Mouse (Mus musculus): ENCODE data around the gene 4632433K11Rik. TPM values are rescaled to one million over a fixed set of nuclear protein-coding genes. Genes with fewer than 3 reads are reported as not detected.

Gene 4632433K11Rik
- polyA plus RNA-seq, 1 experiment from 2014 or later = not detected

DNA sequence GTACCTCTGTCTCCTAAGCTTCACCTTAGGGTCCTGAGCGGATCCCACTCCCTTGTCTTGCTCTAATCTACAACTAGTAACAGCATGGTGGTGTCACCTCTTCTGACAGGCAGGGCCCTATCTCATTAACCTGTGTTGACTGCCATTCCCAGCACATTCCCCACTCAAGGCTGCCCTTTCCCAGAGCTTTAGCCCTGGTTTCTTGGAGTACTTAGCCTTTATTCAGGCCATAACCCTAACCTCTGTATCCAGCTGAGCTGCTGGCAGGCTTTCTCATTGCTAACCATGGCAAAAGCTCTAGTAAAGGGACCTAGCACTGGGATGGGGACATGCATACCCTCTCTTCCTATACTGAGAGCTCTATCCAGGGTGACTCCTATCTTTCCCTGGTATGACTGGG, 24.7 kb downstream of the 4632433K11Rik start:
- no peak overlapping the region for H3K9ac ChIP-seq
- peaks cover 32% of the 10 kb centered on the region for H3K4me1 ChIP-seq
- ATAC-seq (ENCODE audit: extremely low read depth, insufficient number of reproducible peaks, low FRiP score, low TSS enrichment) = no peak
- H3K27me3 ChIP-seq (replicated peaks) = peaks cover 58% of the 10 kb centered on the region
- 85% methylated on average over 1 of the region's 1 CpGs for WGBS
- no peaks in the 10 kb centered on the region for H3K9me3 ChIP-seq
- H3K4me2 ChIP-seq = no peak overlapping the region
- no peaks in the 10 kb centered on the region for H3K36me3 ChIP-seq
- H3K27ac ChIP-seq (replicated peaks) = no peak overlapping the region
- H3K4me3 ChIP-seq = no peak overlapping the region

- H3K4me3 ChIP-seq = no peak overlapping the region
- H3K27ac ChIP-seq (replicated peaks) = no peak overlapping the region
Observed at GRCm38 (mm10) chr7:5059421-5059820, 25.5 kb downstream of the 4632433K11Rik start.

GRCm38 (mm10) chr7:5060239-5060731, 26.4 kb downstream of the 4632433K11Rik start:
- Histone ChIP-seq H3K27ac (replicated peaks) (peak overlapping the region; percentile 99), H3K9me3 (no peaks in the 10 kb centered on the region), H3K4me2 (peak overlapping the region; percentile 96), H3K9ac (peak overlapping the region; percentile 97), H3K27me3 (replicated peaks) (peaks cover 42% of the 10 kb centered on the region), H3K4me1 (peaks cover 40% of the 10 kb centered on the region), H3K4me3 (peak overlapping the region; percentile 88), H3K36me3 (peaks cover 1% of the 10 kb centered on the region; the same call in 1 of the 2 replicates)
- no peak for ATAC-seq (ENCODE audit: extremely low read depth, insufficient number of reproducible peaks, low FRiP score, low TSS enrichment)
- WGBS = 3% methylated on average over 27 of the region's 27 CpGs

More at GRCm38 (mm10) chr7:5059421-5059820, 25.5 kb downstream of the 4632433K11Rik start:
- no peak overlapping the region for H3K4me2 ChIP-seq
- H3K36me3 ChIP-seq = no peaks in the 10 kb centered on the region
- peak overlapping the region; percentile 97 for H3K9ac ChIP-seq
- no peak for ATAC-seq (ENCODE audit: extremely low read depth, insufficient number of reproducible peaks, low FRiP score, low TSS enrichment)
- 84% methylated on average over 12 of the region's 12 CpGs for WGBS
- H3K9me3 ChIP-seq = no peaks in the 10 kb centered on the region
- H3K4me1 ChIP-seq = peaks cover 34% of the 10 kb centered on the region
- peaks cover 50% of the 10 kb centered on the region for H3K27me3 ChIP-seq (replicated peaks)

DNA sequence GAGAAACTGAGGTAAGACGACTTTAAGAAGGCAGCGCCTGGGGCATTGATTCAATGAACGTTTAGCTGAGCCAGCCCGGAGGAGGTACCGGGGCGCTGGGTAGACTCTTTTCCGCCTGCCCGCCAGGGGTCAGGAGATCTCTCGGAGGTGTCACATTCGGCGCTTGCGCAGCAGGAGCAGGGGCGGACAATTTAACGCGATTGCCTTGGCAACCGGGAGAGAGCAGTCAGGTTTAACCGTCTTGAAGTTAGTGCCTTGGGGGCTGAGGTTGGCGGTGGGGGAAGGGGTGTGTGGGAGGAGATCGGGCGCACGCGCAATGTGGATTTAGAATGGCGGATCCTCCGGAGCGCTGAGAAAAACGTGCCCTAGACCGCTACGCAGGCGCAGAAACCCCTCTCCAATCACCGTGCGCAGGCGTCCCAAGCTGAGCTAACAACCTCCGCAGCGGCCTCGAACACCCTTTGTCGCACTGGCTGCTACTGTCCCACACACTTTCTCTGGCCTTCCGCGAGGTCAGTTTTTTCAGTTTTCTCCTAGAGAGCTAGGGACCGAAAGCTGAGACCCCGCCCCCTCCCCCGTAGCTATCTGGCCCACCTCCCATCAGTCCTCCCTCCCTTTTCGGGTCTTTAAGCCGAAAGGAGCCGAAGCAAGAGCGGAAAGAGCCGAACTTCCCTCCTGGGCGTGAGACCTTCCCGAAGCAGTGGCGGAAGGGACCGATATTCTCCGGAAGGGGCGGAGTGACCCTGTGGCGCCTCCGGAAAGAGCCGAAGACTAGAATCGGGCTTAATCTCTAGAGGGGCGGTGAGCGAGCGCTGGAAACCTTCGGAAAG, 27.2 kb downstream of the 4632433K11Rik start:
- under 1% methylated on average over 60 of the region's 60 CpGs for WGBS
- peak overlapping the region; percentile 99 for H3K27ac ChIP-seq (replicated peaks)
- peaks cover 49% of the 10 kb centered on the region for H3K4me1 ChIP-seq
- peaks cover 33% of the 10 kb centered on the region for H3K27me3 ChIP-seq (replicated peaks)
- peak overlapping the region; percentile 97 for H3K9ac ChIP-seq
- H3K4me3 ChIP-seq = peak overlapping the region; percentile 88
- peak; percentile 76 for ATAC-seq (ENCODE audit: extremely low read depth, insufficient number of reproducible peaks, low FRiP score, low TSS enrichment)
- H3K36me3 ChIP-seq = peaks cover 10% of the 10 kb centered on the region
- H3K4me2 ChIP-seq = peak overlapping the region; percentile 96
- H3K9me3 ChIP-seq = no peaks in the 10 kb centered on the region

DNA sequence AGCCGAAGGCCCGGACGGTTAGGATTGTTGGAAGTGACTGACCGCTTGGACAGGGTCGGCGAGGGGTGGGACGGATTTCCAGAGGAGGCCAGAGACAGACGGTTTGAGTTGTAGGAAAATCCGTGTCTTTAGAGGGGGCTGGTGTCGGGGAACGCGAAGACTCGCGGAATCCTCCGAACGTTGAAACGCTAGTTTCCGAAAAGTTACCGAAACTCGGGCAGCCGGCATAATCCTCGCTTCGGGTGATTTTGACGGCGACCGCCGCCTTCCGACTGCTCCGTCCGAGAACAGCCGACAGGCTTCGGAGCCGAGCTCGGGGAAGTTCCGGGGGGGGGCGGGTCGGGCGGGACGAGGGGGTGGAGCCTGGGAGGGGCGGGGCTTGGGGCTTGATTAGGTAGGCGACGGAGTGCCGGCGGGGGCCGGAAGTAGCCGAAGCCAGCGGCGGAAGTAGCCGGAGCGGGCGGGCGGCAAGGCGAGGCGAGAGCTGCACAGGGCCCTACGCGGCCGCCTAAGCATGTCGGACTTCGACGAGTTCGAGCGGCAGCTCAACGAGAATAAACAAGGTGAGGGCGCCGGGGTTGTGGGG, 27.9 kb downstream of the 4632433K11Rik start, which contains the start of gene U2af2:
TSS of gene U2af2 (plus strand) at position 370 of the 586 bp plus-strand sequence.
- ATAC-seq (ENCODE audit: extremely low read depth, insufficient number of reproducible peaks, low FRiP score, low TSS enrichment) = peak; percentile 81
- Histone ChIP-seq H3K27ac (replicated peaks) (peak within 1 kb of the TSS; percentile 99), H3K9me3 (no peaks in the 10 kb centered on the region), H3K4me2 (peak within 1 kb of the TSS; percentile 96), H3K36me3 (peaks cover 17% of the 10 kb centered on the region), H3K4me1 (peaks cover 50% of the 10 kb centered on the region), H3K9ac (peak within 1 kb of the TSS; percentile 97), H3K4me3 (peak within 1 kb of the TSS; percentile 88), H3K27me3 (replicated peaks) (peaks cover 26% of the 10 kb centered on the region)
- WGBS = under 1% methylated on average over 65 of the region's 65 CpGs

DNA sequence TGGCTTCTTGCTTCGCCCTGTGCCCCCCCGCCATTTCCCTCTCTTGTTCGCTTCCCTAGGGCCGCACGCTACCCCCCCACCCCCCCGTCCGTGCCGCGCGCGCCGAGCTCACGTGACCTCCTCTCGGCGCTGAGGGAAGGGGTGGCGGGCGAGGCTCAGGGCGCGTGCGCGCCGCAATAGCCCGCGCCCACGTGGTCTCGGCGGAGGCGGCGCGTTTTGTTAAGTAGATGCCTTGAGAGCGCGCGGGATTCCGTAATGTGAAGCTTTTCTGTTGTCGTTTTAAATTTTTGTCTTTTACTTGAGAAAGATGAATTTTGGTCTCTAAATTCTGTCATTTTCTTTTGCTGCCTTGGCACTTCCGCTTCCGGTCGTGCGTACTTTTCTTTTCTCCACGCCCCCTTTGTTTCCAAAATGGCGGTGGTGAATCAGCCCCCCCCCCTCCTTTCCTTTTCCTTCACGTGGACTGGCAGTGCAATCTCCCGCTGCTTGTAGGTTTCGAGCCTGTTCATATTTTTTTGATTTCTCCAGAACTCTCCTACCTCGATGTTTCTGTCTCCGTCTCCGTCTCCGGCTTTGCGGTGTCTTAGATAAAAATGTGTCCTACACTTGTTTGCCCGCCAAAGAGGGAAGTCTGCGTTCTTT, 28.6 kb downstream of the 4632433K11Rik start:
- Histone ChIP-seq H3K36me3 (peaks cover 23% of the 10 kb centered on the region), H3K9ac (peak overlapping the region; percentile 97), H3K4me1 (peaks cover 52% of the 10 kb centered on the region), H3K4me3 (peak overlapping the region; percentile 88), H3K9me3 (no peaks in the 10 kb centered on the region), H3K27ac (replicated peaks) (peak overlapping the region; percentile 99), H3K27me3 (replicated peaks) (peaks cover 20% of the 10 kb centered on the region), H3K4me2 (peak overlapping the region; percentile 96)
- ATAC-seq (ENCODE audit: extremely low read depth, insufficient number of reproducible peaks, low FRiP score, low TSS enrichment) = peak; percentile 74
- WGBS = under 1% methylated on average over 51 of the region's 51 CpGs

DNA sequence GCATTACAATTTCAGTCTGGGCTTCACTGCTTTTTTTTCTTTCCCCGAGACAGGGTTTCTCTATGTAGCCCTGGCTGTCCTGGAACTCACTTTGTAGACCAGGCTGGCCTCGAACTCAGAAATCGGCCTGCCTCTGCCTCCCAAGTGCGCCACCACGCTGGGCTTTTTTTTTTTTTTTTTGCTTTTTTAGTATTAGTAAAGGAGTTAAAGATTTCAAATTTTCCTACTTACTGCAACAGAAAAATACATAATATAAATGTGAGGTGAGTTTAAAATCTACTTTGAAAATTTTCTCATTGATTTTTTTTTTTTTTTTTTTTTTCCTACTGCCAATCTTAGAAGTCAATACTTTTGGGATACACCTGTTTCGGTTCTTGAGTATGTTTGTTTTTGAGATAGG, 31.0 kb downstream of the 4632433K11Rik start:
- Histone ChIP-seq H3K36me3 (peaks cover 47% of the 10 kb centered on the region), H3K4me2 (peak overlapping the region; percentile 96), H3K4me3 (0 out of 2 replicates have a peak overlapping the region, but pooled peaks have one; percentile 88), H3K4me1 (peaks cover 49% of the 10 kb centered on the region), H3K27ac (replicated peaks) (no peak overlapping the region), H3K27me3 (replicated peaks) (no peaks in the 10 kb centered on the region), H3K9me3 (no peaks in the 10 kb centered on the region), H3K9ac (no peak overlapping the region)
- WGBS = 90% methylated on average over 6 of the region's 6 CpGs
- ATAC-seq (ENCODE audit: extremely low read depth, insufficient number of reproducible peaks, low FRiP score, low TSS enrichment) = no peak

GRCm38 (mm10) chr7:5073586-5073985, 39.7 kb downstream of the 4632433K11Rik start:
- ATAC-seq (ENCODE audit: extremely low read depth, insufficient number of reproducible peaks, low FRiP score, low TSS enrichment) = no peak
- 70% methylated on average over 1 of the region's 1 CpGs for WGBS
- no peak overlapping the region for H3K27ac ChIP-seq (replicated peaks)

DNA sequence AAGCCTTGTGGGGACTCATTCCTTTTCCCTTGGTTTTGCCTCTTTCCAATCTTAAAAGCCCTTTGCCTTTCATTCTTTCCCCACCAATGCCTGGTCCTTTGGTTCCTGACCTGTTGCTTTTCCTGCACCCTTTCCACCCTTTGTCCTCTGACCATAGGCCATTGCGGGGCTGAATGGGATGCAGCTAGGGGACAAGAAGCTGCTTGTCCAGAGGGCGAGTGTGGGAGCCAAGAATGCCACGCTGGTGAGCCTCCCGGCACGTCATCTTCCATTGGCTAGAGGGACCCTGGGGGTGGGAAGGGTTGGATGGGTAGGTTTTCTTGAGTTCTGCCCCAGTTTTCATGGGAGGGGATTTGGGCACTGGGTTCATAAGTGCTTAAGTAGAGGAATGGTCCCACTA, 41.1 kb downstream of the 4632433K11Rik start:
- H3K27ac ChIP-seq (replicated peaks) = no peak overlapping the region
- no peak overlapping the region for H3K4me3 ChIP-seq
- H3K27me3 ChIP-seq (replicated peaks) = no peaks in the 10 kb centered on the region
- 82% methylated on average over 5 of the region's 5 CpGs for WGBS
- no peak overlapping the region for H3K9ac ChIP-seq
- H3K9me3 ChIP-seq = no peaks in the 10 kb centered on the region
- H3K36me3 ChIP-seq = peaks cover 93% of the 10 kb centered on the region
- no peak for ATAC-seq (ENCODE audit: extremely low read depth, insufficient number of reproducible peaks, low FRiP score, low TSS enrichment)
- no peak overlapping the region for H3K4me2 ChIP-seq
- 0 out of 2 replicates have a peak, but pooled peaks cover 6% of the 10 kb centered on the region for H3K4me1 ChIP-seq

More at GRCm38 (mm10) chr7:5073586-5073985, 39.7 kb downstream of the 4632433K11Rik start:
- no peak overlapping the region for H3K4me3 ChIP-seq
- no peak overlapping the region for H3K9ac ChIP-seq
- H3K27me3 ChIP-seq (replicated peaks) = no peaks in the 10 kb centered on the region
- 0 out of 2 replicates have a peak, but pooled peaks cover 6% of the 10 kb centered on the region for H3K4me1 ChIP-seq
- H3K9me3 ChIP-seq = no peaks in the 10 kb centered on the region
- peaks cover 99% of the 10 kb centered on the region for H3K36me3 ChIP-seq
- peak overlapping the region; percentile 19; the same call in 1 of the 2 replicates for H3K4me2 ChIP-seq

GRCm38 (mm10) chr7:5076931-5077330, 43.0 kb downstream of the 4632433K11Rik start:
- Histone ChIP-seq H3K27ac (replicated peaks) (peak overlapping the region; percentile 15; the same call in 1 of the 2 replicates), H3K4me3 (no peak overlapping the region), H3K36me3 (peaks cover 74% of the 10 kb centered on the region), H3K9me3 (no peaks in the 10 kb centered on the region), H3K4me2 (no peak overlapping the region), H3K4me1 (peaks cover 19% of the 10 kb centered on the region), H3K27me3 (replicated peaks) (no peaks in the 10 kb centered on the region), H3K9ac (0 out of 2 replicates have a peak overlapping the region, but pooled peaks have one; percentile 19)
- no peak for ATAC-seq (ENCODE audit: extremely low read depth, insufficient number of reproducible peaks, low FRiP score, low TSS enrichment)
- WGBS = 70% methylated on average over 2 of the region's 2 CpGs

Data from heart, embryonic 13.5 days (tissue).